Mouse (Mus musculus) forebrain, postnatal 0 days (tissue): Measurements from ENCODE around the gene Akap6. TPM values are rescaled to one million over a fixed set of nuclear protein-coding genes. Genes with fewer than 3 reads are reported as not detected.
A peak's percentile ranks its signal among the peaks of the same experiment; 100 is the strongest.

Source experiments
- ATAC-seq: fragments of 200-750 bp; cut with Nextera tagmentation; 2 replicates; pipeline ENCODE4 v1.8.0; 2017; ENCODE audit warnings: mild to moderate bottlenecking, moderate library complexity
- DNase-seq: peaks from one replicate; pipeline ENCODE4 v3.0.0-alpha.2; 2015
- H3K27ac ChIP-seq: fragments of 300-500 bp; sonication (generic); 2 replicates; pipeline ENCODE4 v1.5.1; 2014; ENCODE audit warnings: low read depth, mild to moderate bottlenecking, antibody characterized with exemption, low read length, moderate library complexity, mixed read lengths
- H3K27me3 ChIP-seq: fragments of 300-500 bp; sonication (generic); 2 replicates; pipeline ENCODE4 v1.6.1; 2014; ENCODE audit warnings: mild to moderate bottlenecking, low read length, mixed read lengths; ENCODE audit not compliant: insufficient read depth
- H3K36me3 ChIP-seq: fragments of 300-500 bp; sonication (generic); 2 replicates; pipeline ENCODE4 v1.6.1; 2014; ENCODE audit warnings: mild to moderate bottlenecking, moderate library complexity; ENCODE audit not compliant: insufficient read depth
- H3K4me1 ChIP-seq: fragments of 300-500 bp; sonication (generic); 2 replicates; pipeline ENCODE4 v1.6.1; 2014; ENCODE audit warnings: antibody characterized with exemption; ENCODE audit not compliant: insufficient read depth
- H3K4me2 ChIP-seq: fragments of 300-500 bp; sonication (generic); 2 replicates; pipeline ENCODE4 v1.6.1; 2014; ENCODE audit warnings: low read depth, mild to moderate bottlenecking, moderate library complexity
- H3K4me3 ChIP-seq: fragments of 300-500 bp; sonication (generic); 2 replicates; pipeline ENCODE4 v1.5.1; 2014; ENCODE audit warnings: low read depth, low read length, mixed read lengths
- H3K9ac ChIP-seq: fragments of 300-500 bp; sonication (generic); 2 replicates; pipeline ENCODE4 v1.6.1; 2014; ENCODE audit warnings: mild to moderate bottlenecking
- H3K9me3 ChIP-seq: fragments of 300-500 bp; sonication (generic); 2 replicates; pipeline ENCODE4 v1.6.1; 2016; ENCODE audit warnings: low read length
- CTCF ChIP-seq: sonication (generic); IDR thresholded peaks from 2 replicates; pipeline ENCODE4 v1.5.1; 2016; ENCODE audit warnings: antibody characterized with exemption, control low read depth, low read depth
- WGBS: fragments of 180-500 bp; shearing (Covaris S2); extraction: QIAGEN DNeasy Blood & Tissue Kit; methylation state at CpG from one replicate; pipeline ENCODE4 v1.1.7; 2014; 5-methylcytosine and 5-hydroxymethylcytosine counted together
- polyA plus RNA-seq: library from polyadenylated mRNA; unstranded; fragments of >200 nt; fragmentation: Nextera tagmentation; extraction: Ambion mirVana; gene quantifications from 2 replicates; pipeline ENCODE4 v1.2.1, GENCODE M21; 2015
- total RNA-seq: library from RNA; depleted of rRNA; stranded (reverse); fragments of >200 nt; gene quantifications from 2 replicates; pipeline ENCODE4 v1.2.3, GENCODE M21; 2014

Gene Akap6
- total and polyA plus RNA-seq, 2 experiments from 2014 or later = 14.4 to 68.9 TPM

DNA sequence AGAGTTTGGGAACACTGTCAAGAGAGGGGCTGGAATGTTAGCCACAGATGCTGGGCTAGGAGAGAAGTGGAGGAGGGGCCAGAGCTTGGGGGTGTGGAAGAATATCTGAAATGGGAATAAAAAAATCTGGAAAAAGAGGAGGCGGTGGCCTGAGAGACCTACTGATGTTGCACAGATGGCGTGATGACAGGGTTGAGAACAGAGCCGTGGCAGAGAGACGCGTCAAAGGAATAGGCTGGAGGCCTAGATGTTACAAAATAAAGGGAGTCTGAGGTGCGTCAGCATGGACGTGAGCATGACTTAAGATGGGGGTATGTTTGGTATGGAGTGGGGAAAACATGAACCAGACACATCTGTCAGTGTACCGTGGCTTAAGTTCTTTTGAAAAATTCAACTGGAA lies 180.1 kb downstream of the Akap6 start:
- no peak for TF ChIP-seq CTCF
- DNase-seq (no peak), ATAC-seq (no peak)
- Histone ChIP-seq H3K4me2 (no peak overlapping the region), H3K27me3 (no peaks in the 10 kb centered on the region), H3K9ac (no peak overlapping the region), H3K4me3 (no peak overlapping the region), H3K36me3 (no peaks in the 10 kb centered on the region; the same call in 1 of the 2 replicates), H3K27ac (no peak overlapping the region), H3K4me1 (0 out of 2 replicates have a peak, but pooled peaks cover 3% of the 10 kb centered on the region), H3K9me3 (no peaks in the 10 kb centered on the region)
- 80% methylated on average over 8 of the region's 8 CpGs for WGBS

DNA sequence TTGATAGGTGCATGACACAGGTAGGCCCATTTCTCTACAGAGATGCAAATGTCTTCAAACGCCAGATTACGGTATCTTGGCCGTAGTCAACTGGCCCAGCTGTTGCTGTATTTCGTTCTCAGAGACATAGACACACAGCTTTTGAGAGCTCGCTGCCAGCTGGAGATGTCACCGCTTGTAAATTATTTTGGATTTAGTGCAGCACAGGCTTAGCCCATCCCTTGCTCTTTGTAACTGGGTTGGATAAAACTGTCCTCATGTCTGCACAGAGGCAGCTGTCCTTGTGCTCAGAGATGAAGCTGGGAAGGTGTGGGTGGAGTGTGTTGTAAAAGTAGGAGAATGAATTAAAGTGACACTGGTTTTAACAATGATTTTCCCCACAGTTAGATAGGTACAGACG lies 193.3 kb downstream of the Akap6 start:
- no peak for ATAC-seq
- 72% methylated on average over 7 of the region's 7 CpGs for WGBS

DNA sequence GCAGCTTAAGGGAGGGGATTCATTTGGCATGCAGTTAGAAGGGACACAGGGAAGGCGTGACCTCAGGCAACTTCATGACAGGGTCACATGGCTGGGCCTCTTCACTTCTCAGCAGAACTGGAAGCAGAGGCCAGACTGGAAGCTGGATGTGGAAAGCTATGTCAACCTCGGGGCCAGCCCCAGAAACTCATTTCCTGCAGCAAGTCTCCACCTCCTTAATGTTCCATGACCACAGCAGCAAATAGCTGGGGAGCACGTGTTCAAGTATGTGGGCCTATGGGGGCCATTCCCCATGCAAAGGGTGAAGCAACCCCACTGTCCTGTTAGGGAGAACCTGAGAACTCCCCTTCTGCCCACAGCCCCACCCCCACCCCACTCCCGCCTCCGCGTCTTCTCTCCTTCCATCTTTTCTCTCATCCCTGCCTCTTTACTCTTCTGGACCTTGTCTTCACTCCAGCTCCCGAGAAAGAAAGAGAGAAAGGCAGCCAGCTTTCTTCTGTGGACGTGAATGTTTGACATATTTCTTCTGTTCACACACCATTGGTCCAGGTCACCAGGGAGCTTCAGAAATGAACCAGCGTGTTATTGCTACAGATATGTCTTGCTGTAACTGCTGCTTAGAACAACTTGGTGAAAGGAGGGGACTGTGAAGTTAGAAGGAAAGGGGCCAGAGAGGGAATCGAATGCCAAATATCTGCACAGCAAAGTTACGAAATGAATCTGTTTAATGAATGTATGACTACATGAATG lies 194.6 kb downstream of the Akap6 start:
- TF ChIP-seq CTCF = no peak
- 84% methylated on average over 11 of the region's 11 CpGs for WGBS

More for the DNA sequence above, 193.3 kb downstream of the Akap6 start:
- Histone ChIP-seq H3K4me1 (no peaks in the 10 kb centered on the region), H3K36me3 (peaks cover 3% of the 10 kb centered on the region), H3K27ac (no peak overlapping the region), H3K27me3 (no peaks in the 10 kb centered on the region), H3K4me2 (no peak overlapping the region), H3K9me3 (no peaks in the 10 kb centered on the region), H3K9ac (no peak overlapping the region), H3K4me3 (no peak overlapping the region)
- no peak for DNase-seq
- TF ChIP-seq CTCF = no peak

DNA sequence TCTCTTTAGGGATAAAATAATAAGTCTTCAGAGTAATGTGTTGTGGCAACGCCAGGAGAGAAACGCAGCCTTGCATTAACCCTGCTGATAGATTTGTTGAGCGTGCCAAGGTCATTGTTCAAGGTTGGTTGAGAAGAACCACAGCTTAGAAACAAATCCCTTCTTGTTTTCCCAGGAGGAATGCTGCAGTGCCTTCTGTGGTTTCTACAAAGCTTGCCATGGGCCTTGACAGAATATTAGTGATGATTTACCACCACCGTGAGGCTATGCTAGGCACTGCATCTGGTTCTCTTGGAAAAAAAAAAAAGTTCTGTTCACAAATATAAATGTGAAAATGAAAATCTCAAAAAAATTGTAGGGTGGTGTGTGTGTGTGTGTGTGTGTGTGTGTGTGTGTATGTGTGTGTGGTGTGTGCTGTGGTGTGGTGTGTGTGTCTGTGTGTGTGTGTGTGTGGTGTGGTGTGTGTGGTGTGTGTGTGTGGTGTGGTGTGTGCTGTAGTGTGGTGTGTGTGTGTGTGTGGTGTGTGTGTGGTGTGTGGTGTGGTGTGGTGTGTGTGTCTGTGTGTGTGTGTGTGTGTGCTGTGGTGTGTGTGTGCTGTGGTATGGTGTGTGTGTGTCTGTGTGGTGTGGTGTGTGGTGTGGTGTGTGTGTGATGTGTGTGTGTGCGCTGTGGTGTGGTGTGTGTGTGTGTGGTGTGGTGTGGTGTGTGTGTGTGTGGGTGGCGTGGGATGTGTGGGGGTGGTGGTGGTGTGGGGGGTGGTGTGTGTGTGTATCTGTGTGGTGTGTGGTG lies 196.7 kb downstream of the Akap6 start:
- no peaks in the 10 kb centered on the region for H3K9me3 ChIP-seq
- no peaks in the 10 kb centered on the region for H3K27me3 ChIP-seq
- H3K4me1 ChIP-seq = no peaks in the 10 kb centered on the region
- peak; percentile 84 for TF ChIP-seq CTCF
- ATAC-seq (peak; percentile 92), DNase-seq (peak; percentile 85)
- H3K9ac ChIP-seq = no peak overlapping the region
- no peak overlapping the region for H3K4me2 ChIP-seq
- WGBS = 31% methylated on average over 6 of the region's 6 CpGs
- no peaks in the 10 kb centered on the region for H3K36me3 ChIP-seq
- H3K27ac ChIP-seq = peak overlapping the region; percentile 17; the same call in 1 of the 2 replicates
- H3K4me3 ChIP-seq = no peak overlapping the region

More for the DNA sequence above, 194.6 kb downstream of the Akap6 start:
- H3K36me3 ChIP-seq = no peaks in the 10 kb centered on the region
- H3K4me2 ChIP-seq = no peak overlapping the region
- H3K9me3 ChIP-seq = no peaks in the 10 kb centered on the region
- H3K9ac ChIP-seq = no peak overlapping the region
- no peak for ATAC-seq
- no peaks in the 10 kb centered on the region for H3K27me3 ChIP-seq
- no peak overlapping the region for H3K4me3 ChIP-seq
- no peak overlapping the region for H3K27ac ChIP-seq
- no peaks in the 10 kb centered on the region for H3K4me1 ChIP-seq
- DNase-seq = no peak

DNA sequence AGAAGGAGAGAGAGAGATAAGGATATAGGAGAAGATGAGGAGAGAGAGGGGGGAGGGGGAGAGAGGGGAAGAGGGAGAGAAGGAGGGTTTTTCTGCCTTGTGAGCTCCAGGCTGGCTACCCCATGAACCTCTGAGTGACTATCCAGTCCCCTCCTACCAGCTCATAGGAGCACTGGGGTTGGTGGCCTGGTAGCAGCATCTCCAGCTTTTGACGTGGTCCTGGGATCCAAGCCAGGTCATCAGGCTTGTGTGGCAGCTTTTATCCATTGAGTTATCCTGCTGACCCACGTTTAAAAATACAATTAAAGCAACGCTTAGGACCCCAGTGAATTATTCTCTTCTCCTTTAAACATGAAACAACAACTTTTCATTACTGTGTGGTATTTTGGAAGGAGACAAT lies 197.6 kb downstream of the Akap6 start:
- H3K4me1 ChIP-seq = no peaks in the 10 kb centered on the region
- no peaks in the 10 kb centered on the region for H3K9me3 ChIP-seq
- H3K4me3 ChIP-seq = no peak overlapping the region
- ATAC-seq (no peak), DNase-seq (no peak)
- no peaks in the 10 kb centered on the region for H3K27me3 ChIP-seq
- WGBS = 21% methylated on average over 3 of the region's 3 CpGs
- H3K27ac ChIP-seq = no peak overlapping the region
- H3K36me3 ChIP-seq = no peaks in the 10 kb centered on the region
- TF ChIP-seq CTCF = no peak
- H3K4me2 ChIP-seq = no peak overlapping the region
- no peak overlapping the region for H3K9ac ChIP-seq

DNA sequence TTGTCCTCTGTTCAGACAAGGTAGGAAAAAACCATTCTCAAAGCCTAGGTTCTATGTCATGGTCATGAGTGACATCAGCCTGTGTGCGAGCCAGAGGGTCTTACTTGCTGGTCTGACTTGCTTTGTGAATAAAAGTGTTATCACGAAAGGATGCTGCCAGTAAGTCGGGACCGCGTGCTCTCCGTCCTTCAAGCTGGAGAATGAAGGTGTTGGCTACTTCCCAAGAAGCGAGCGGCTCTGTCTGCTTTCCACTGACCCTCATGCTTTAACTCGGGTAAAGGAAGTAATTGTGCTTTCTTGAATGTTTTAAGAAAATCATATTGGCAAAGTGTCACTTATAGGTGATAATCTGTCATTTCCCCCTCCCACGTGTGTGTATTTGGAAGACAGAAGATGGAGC lies 198.9 kb downstream of the Akap6 start:
- 69% methylated on average over 10 of the region's 10 CpGs for WGBS
- no peaks in the 10 kb centered on the region for H3K4me1 ChIP-seq
- H3K36me3 ChIP-seq = no peaks in the 10 kb centered on the region
- TF ChIP-seq CTCF = no peak
- no peaks in the 10 kb centered on the region for H3K27me3 ChIP-seq
- no peak overlapping the region for H3K4me3 ChIP-seq
- DNase-seq (no peak), ATAC-seq (no peak)
- no peak overlapping the region for H3K4me2 ChIP-seq
- H3K27ac ChIP-seq = no peak overlapping the region
- no peaks in the 10 kb centered on the region for H3K9me3 ChIP-seq
- H3K9ac ChIP-seq = no peak overlapping the region

DNA sequence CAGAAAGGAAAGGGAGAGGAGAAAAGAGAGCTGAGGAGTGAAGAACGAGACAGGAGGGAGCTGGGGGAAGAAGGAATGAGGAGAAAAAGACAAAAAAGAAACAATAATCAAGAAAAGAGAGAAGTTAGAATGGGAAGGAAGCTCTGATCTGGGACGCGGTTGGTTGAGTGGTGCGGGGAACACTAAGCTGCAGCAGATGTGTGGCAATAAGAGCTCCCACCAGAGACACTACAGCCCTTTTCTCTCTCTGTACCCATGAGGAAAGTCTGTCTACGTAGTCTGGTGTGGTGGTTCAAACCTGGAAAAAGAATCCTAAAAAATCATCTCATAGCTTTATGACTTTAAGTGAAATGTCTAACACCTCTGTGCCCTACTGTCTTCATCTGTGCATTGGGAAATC lies 204.9 kb downstream of the Akap6 start:
- Histone ChIP-seq H3K4me3 (no peak overlapping the region), H3K9ac (no peak overlapping the region)
- no peak for TF ChIP-seq CTCF

More for the DNA sequence above, 204.9 kb downstream of the Akap6 start:
- H3K4me2 ChIP-seq = no peak overlapping the region
- 86% methylated on average over 5 of the region's 5 CpGs for WGBS
- H3K27me3 ChIP-seq = no peaks in the 10 kb centered on the region
- no peaks in the 10 kb centered on the region for H3K36me3 ChIP-seq
- no peak for DNase-seq
- no peak overlapping the region for H3K27ac ChIP-seq
- H3K9me3 ChIP-seq = no peaks in the 10 kb centered on the region
- ATAC-seq = no peak
- no peaks in the 10 kb centered on the region for H3K4me1 ChIP-seq
